Mouse (Mus musculus): ENCODE data around the gene Mpzl2. TPM values are rescaled to one million over a fixed set of nuclear protein-coding genes. Genes with fewer than 3 reads are reported as not detected.

The Mpzl2 gene
- not detected in 2 replicates for polyA plus RNA-seq (2012; ENCODE audit: insufficient read depth, insufficient read length, missing spikeins)

GRCm38 (mm10) chr9:45039499-45039898 lies at the start of gene Mpzl2:
Mpzl2 (plus strand) TSS chr9:45039799.
- TF ChIP-seq POLR2A (IDR thresholded peaks at IDR 0.05; ENCODE audit: borderline replicate concordance, low read depth, low read length) (no peak), CTCF (IDR thresholded peaks at IDR 0.05; ENCODE audit: low read depth, low read length) (no peak)
- Histone ChIP-seq H3K4me1 (ENCODE audit: control insufficient read depth, insufficient read depth, low read length) (no peaks in the 10 kb centered on the region), H3K4me3 (ENCODE audit: insufficient read depth, low read length) (no peak within 1 kb of the TSS), H3K27ac (ENCODE audit: insufficient read depth, low read depth, low read length) (no peak within 1 kb of the TSS)

- Histone ChIP-seq H3K27ac (ENCODE audit: insufficient read depth, low read depth, low read length) (no peak overlapping the region), H3K4me1 (ENCODE audit: control insufficient read depth, insufficient read depth, low read length) (peaks cover 3% of the 10 kb centered on the region), H3K4me3 (ENCODE audit: insufficient read depth, low read length) (no peak overlapping the region)
- no peak for TF ChIP-seq POLR2A (IDR thresholded peaks at IDR 0.05; ENCODE audit: borderline replicate concordance, low read depth, low read length)
- no peak for TF ChIP-seq CTCF (IDR thresholded peaks at IDR 0.05; ENCODE audit: low read depth, low read length)
These were observed 47.8 kb upstream of the Mpzl2 start for GRCm38 (mm10) chr9:44991821-44992220.

- no peak overlapping the region for H3K27ac ChIP-seq (ENCODE audit: insufficient read depth, low read depth, low read length)
- H3K4me1 ChIP-seq (ENCODE audit: control insufficient read depth, insufficient read depth, low read length), result no peaks in the 10 kb centered on the region
- TF ChIP-seq CTCF (IDR thresholded peaks at IDR 0.05; ENCODE audit: low read depth, low read length) (no peak), POLR2A (IDR thresholded peaks at IDR 0.05; ENCODE audit: borderline replicate concordance, low read depth, low read length) (no peak)
- no peak overlapping the region for H3K4me3 ChIP-seq (ENCODE audit: insufficient read depth, low read length)
These were observed 47.3 kb upstream of the Mpzl2 start for GRCm38 (mm10) chr9:44992271-44992670.

- no peak for TF ChIP-seq CTCF (IDR thresholded peaks at IDR 0.05; ENCODE audit: low read depth, low read length)
- TF ChIP-seq POLR2A (IDR thresholded peaks at IDR 0.05; ENCODE audit: borderline replicate concordance, low read depth, low read length), result no peak
- Histone ChIP-seq H3K4me1 (ENCODE audit: control insufficient read depth, insufficient read depth, low read length) (no peaks in the 10 kb centered on the region), H3K27ac (ENCODE audit: insufficient read depth, low read depth, low read length) (no peak overlapping the region), H3K4me3 (ENCODE audit: insufficient read depth, low read length) (no peak overlapping the region)
These were observed 46.3 kb upstream of the Mpzl2 start for GRCm38 (mm10) chr9:44993268-44993667.

- no peak overlapping the region for H3K4me3 ChIP-seq (ENCODE audit: insufficient read depth, low read length)
- no peaks in the 10 kb centered on the region for H3K4me1 ChIP-seq (ENCODE audit: control insufficient read depth, insufficient read depth, low read length)
- TF ChIP-seq CTCF (IDR thresholded peaks at IDR 0.05; ENCODE audit: low read depth, low read length) (no peak), POLR2A (IDR thresholded peaks at IDR 0.05; ENCODE audit: borderline replicate concordance, low read depth, low read length) (no peak)
- H3K27ac ChIP-seq (ENCODE audit: insufficient read depth, low read depth, low read length), result no peak overlapping the region
These were observed 44.6 kb upstream of the Mpzl2 start for GRCm38 (mm10) chr9:44994962-44995361.

GRCm38 (mm10) chr9:44996590-44996989 lies 43.0 kb upstream of the Mpzl2 start:
- Histone ChIP-seq H3K27ac (ENCODE audit: insufficient read depth, low read depth, low read length) (no peak overlapping the region), H3K4me1 (ENCODE audit: control insufficient read depth, insufficient read depth, low read length) (no peaks in the 10 kb centered on the region), H3K4me3 (ENCODE audit: insufficient read depth, low read length) (no peak overlapping the region)
- TF ChIP-seq POLR2A (IDR thresholded peaks at IDR 0.05; ENCODE audit: borderline replicate concordance, low read depth, low read length) (no peak), CTCF (IDR thresholded peaks at IDR 0.05; ENCODE audit: low read depth, low read length) (no peak)

GRCm38 (mm10) chr9:44998138-44998537 lies 41.5 kb upstream of the Mpzl2 start:
- TF ChIP-seq CTCF (IDR thresholded peaks at IDR 0.05; ENCODE audit: low read depth, low read length) (no peak), POLR2A (IDR thresholded peaks at IDR 0.05; ENCODE audit: borderline replicate concordance, low read depth, low read length) (no peak)
- Histone ChIP-seq H3K4me3 (ENCODE audit: insufficient read depth, low read length) (no peak overlapping the region), H3K4me1 (ENCODE audit: control insufficient read depth, insufficient read depth, low read length) (no peaks in the 10 kb centered on the region), H3K27ac (ENCODE audit: insufficient read depth, low read depth, low read length) (no peak overlapping the region)

- TF ChIP-seq POLR2A (IDR thresholded peaks at IDR 0.05; ENCODE audit: borderline replicate concordance, low read depth, low read length) (no peak), CTCF (IDR thresholded peaks at IDR 0.05; ENCODE audit: low read depth, low read length) (no peak)
- Histone ChIP-seq H3K4me1 (ENCODE audit: control insufficient read depth, insufficient read depth, low read length) (no peaks in the 10 kb centered on the region), H3K4me3 (ENCODE audit: insufficient read depth, low read length) (no peak overlapping the region), H3K27ac (ENCODE audit: insufficient read depth, low read depth, low read length) (no peak overlapping the region)
These were observed 40.4 kb upstream of the Mpzl2 start for GRCm38 (mm10) chr9:44999171-44999570.

- TF ChIP-seq CTCF (IDR thresholded peaks at IDR 0.05; ENCODE audit: low read depth, low read length) (no peak), POLR2A (IDR thresholded peaks at IDR 0.05; ENCODE audit: borderline replicate concordance, low read depth, low read length) (no peak)
- Histone ChIP-seq H3K27ac (ENCODE audit: insufficient read depth, low read depth, low read length) (no peak overlapping the region), H3K4me1 (ENCODE audit: control insufficient read depth, insufficient read depth, low read length) (no peaks in the 10 kb centered on the region), H3K4me3 (ENCODE audit: insufficient read depth, low read length) (no peak overlapping the region)
These were observed 39.8 kb upstream of the Mpzl2 start for GRCm38 (mm10) chr9:44999776-45000175.

- H3K4me1 ChIP-seq (ENCODE audit: control insufficient read depth, insufficient read depth, low read length), result no peaks in the 10 kb centered on the region
- TF ChIP-seq CTCF (IDR thresholded peaks at IDR 0.05; ENCODE audit: low read depth, low read length) (no peak), POLR2A (IDR thresholded peaks at IDR 0.05; ENCODE audit: borderline replicate concordance, low read depth, low read length) (no peak)
- no peak overlapping the region for H3K4me3 ChIP-seq (ENCODE audit: insufficient read depth, low read length)
- H3K27ac ChIP-seq (ENCODE audit: insufficient read depth, low read depth, low read length), result no peak overlapping the region
These were observed 39.4 kb upstream of the Mpzl2 start for GRCm38 (mm10) chr9:45000249-45000648.

GRCm38 (mm10) chr9:45007404-45007803 lies 32.2 kb upstream of the Mpzl2 start:
- TF ChIP-seq CTCF (IDR thresholded peaks at IDR 0.05; ENCODE audit: low read depth, low read length) (no peak), POLR2A (IDR thresholded peaks at IDR 0.05; ENCODE audit: borderline replicate concordance, low read depth, low read length) (no peak)
- H3K4me1 ChIP-seq (ENCODE audit: control insufficient read depth, insufficient read depth, low read length), result no peaks in the 10 kb centered on the region
- H3K4me3 ChIP-seq (ENCODE audit: insufficient read depth, low read length), result no peak overlapping the region
- H3K27ac ChIP-seq (ENCODE audit: insufficient read depth, low read depth, low read length), result no peak overlapping the region

Data from bone marrow macrophage, adult 2 months (primary cell).